Mouse (Mus musculus) E14TG2a.4 (cell line): ENCODE measurements around the gene Chrm4.

ENCODE experiments used
- H3K27me3 ChIP-seq: 2 replicates; pipeline ENCODE4 v1.6.1; 2014; ENCODE audit warnings: low read length, control low read depth; ENCODE audit not compliant: insufficient read depth
- H3K36me3 ChIP-seq: 2 replicates; pipeline ENCODE4 v1.6.1; 2014; ENCODE audit warnings: low read length, control low read depth; ENCODE audit not compliant: insufficient read depth
- H3K4me1 ChIP-seq: replicated peaks from 2 replicates; pipeline ENCODE4 v1.6.1; 2014; ENCODE audit warnings: low read depth, low read length, control low read depth
- H3K4me3 ChIP-seq: replicated peaks from 2 replicates; pipeline ENCODE4 v1.5.1; 2014; ENCODE audit warnings: mild to moderate bottlenecking, low read length
- H3K9me3 ChIP-seq: 2 replicates; pipeline ENCODE4 v1.6.1; 2014; ENCODE audit warnings: low read length, control low read depth
- CTCF ChIP-seq: conservative IDR thresholded peaks from 2 replicates; pipeline ENCODE4 v1.5.1; 2014; ENCODE audit warnings: low read length
- NANOG ChIP-seq: IDR thresholded peaks from 2 replicates; pipeline ENCODE4 v1.6.1; 2014; ENCODE audit warnings: borderline replicate concordance, low read length, mixed read lengths
- POU5F1 ChIP-seq: IDR thresholded peaks from 2 replicates; pipeline ENCODE4 v1.6.1; 2014; ENCODE audit warnings: low read length, borderline replicate concordance

Chrm4 gene

DNA sequence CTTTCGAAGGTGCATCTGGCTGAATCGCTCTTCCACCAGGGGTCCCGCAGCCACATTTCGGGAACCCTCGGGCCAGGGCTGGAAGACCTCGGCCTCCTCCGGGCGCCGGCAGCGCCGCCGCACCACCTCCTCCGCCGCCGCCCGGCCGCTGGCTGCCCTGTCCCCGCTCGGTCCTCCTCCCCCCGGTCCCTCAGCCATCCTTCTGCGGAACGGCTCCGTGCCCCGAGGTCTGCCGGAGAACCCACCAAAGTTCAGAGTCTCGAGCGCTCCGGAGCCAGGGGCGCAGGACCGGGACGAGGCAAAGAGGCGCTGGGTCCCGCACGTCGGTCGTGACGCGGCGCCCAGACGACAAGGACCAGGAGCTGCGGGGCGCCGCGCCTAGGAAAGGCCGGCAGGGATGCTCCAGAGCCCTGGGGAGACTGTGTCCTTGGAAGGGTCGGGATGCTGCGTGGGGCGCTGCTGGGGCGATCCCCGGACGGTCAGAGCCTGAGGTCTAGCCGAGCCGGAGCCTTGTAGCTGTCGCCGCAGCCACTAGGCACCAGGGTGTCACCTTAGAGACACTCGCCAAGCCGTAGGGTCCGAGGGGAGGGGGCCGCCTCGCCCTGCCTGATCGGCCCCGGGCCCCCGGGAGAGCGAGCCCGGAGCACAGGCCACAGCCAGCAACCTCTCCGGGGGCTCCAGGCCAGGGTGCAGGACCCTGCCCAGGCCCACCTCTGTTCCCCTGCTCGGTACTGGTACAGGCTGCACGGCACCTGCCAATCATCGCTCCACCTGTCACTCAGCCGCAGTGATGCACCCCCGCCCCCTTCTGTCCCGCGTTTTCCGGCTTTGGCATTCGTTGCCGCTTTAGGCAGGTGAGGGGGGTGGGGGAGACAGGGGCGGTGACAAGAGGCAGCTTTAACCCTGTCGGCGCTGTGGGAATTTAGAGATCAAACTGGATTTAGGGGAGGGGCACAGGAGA is 48.8 kb downstream of the Chrm4 start, which contains the start of gene Dgkz:
TSS of gene Dgkz (minus strand) at position 284 of the 961 bp plus-strand sequence.
- Histone ChIP-seq H3K9me3 (no peaks in the 10 kb centered on the region), H3K36me3 (no peaks in the 10 kb centered on the region)
- TF ChIP-seq CTCF = no peak
- TF ChIP-seq POU5F1 = no peak
- no peak for TF ChIP-seq NANOG

GRCm38 (mm10) chr2:91977960-91978359 is 50.9 kb downstream of the Chrm4 start:
- no peaks in the 10 kb centered on the region for H3K9me3 ChIP-seq
- no peaks in the 10 kb centered on the region for H3K36me3 ChIP-seq
- H3K4me3 ChIP-seq = no peak overlapping the region
- TF ChIP-seq NANOG = no peak
- no peak for TF ChIP-seq POU5F1
- no peak for TF ChIP-seq CTCF
- H3K4me1 ChIP-seq = peaks cover 78% of the 10 kb centered on the region
- H3K27me3 ChIP-seq = peaks cover 66% of the 10 kb centered on the region

More for the DNA sequence above, 48.8 kb downstream of the Chrm4 start, which contains the start of gene Dgkz:
- Histone ChIP-seq H3K4me3 (peak within 1 kb of the TSS; percentile 84), H3K27me3 (peaks cover 73% of the 10 kb centered on the region), H3K4me1 (peaks cover 80% of the 10 kb centered on the region)
